Mouse (Mus musculus) C2C12 (cell line): ENCODE data around the gene Tmem121. TPM values are rescaled to one million over a fixed set of nuclear protein-coding genes. Genes with fewer than 3 reads are reported as not detected.

Experiments used
- H3K27me3 ChIP-seq: one replicate; pipeline ENCODE4 v1.6.1; 2011; ENCODE audit not compliant: control insufficient read depth, insufficient read depth, insufficient read length
- H3K36me3 ChIP-seq: one replicate; pipeline ENCODE4 v1.6.1; 2011; ENCODE audit not compliant: control insufficient read depth, insufficient read depth
- H3K4me3 ChIP-seq: one replicate; pipeline ENCODE4 v1.5.1; 2011; ENCODE audit warnings: mild to moderate bottlenecking, control low read depth; ENCODE audit not compliant: poor library complexity, insufficient read depth, severe bottlenecking
- H3K79me2 ChIP-seq: one replicate; pipeline ENCODE4 v1.6.1; 2011; ENCODE audit not compliant: control insufficient read depth, insufficient read depth
- H3K79me3 ChIP-seq: one replicate; pipeline ENCODE4 v1.6.1; 2011; ENCODE audit warnings: low read depth, control low read depth
- H3ac ChIP-seq: one replicate; pipeline ENCODE3; 2011; ENCODE audit warnings: low read depth; ENCODE audit not compliant: control insufficient read depth, insufficient read length
- CEBPB ChIP-seq: IDR thresholded peaks from one replicate; pipeline ENCODE4 v1.6.1; 2011; ENCODE audit warnings: low read depth, mild to moderate bottlenecking, control low read depth, moderate library complexity
- CTCF ChIP-seq: IDR thresholded peaks from one replicate; pipeline ENCODE4 v1.5.1; 2011; ENCODE audit not compliant: control insufficient read depth, insufficient read depth, insufficient read length
- FOSL1 ChIP-seq: IDR thresholded peaks from one replicate; pipeline ENCODE4 v1.8.0; 2011; ENCODE audit warnings: mild to moderate bottlenecking, low read length; ENCODE audit not compliant: poor library complexity, insufficient read depth, severe bottlenecking
- MAX ChIP-seq: IDR thresholded peaks from one replicate; pipeline ENCODE4 v1.6.1; 2011; ENCODE audit warnings: mild to moderate bottlenecking, control low read depth
- MYOD1 ChIP-seq: IDR thresholded peaks from one replicate; pipeline ENCODE4 v1.6.1; 2011; ENCODE audit warnings: low read depth; ENCODE audit not compliant: control insufficient read depth, insufficient read length
- MYOG ChIP-seq: IDR thresholded peaks from one replicate; pipeline ENCODE4 v1.6.1; 2011; ENCODE audit not compliant: control insufficient read depth, insufficient read length; ENCODE audit errors: extremely low read depth
- USF1 ChIP-seq: IDR thresholded peaks from one replicate; pipeline ENCODE4 v1.6.1; 2011; ENCODE audit warnings: low read depth, mild to moderate bottlenecking, control low read depth, moderate library complexity
- polyA plus RNA-seq: library from polyadenylated mRNA; unstranded; fragments of >200 nt; fragmentation: generic; extraction: Trizol; gene quantifications from one replicate; pipeline ENCODE4 v1.2.1, GENCODE M21; 2012; ENCODE audit warnings: missing spikeins

The Tmem121 gene
- polyA plus RNA-seq, 1 experiment = 6.3 TPM

GRCm38 (mm10) chr12:113155887-113156539 lies 29.7 kb upstream of the Tmem121 start, which contains the start of gene Tedc1:
Tedc1 (plus strand) TSS chr12:113156421.
- H3K4me3 ChIP-seq = peak within 1 kb of the TSS; percentile 72
- peaks cover 42% of the 10 kb centered on the region for H3K79me2 ChIP-seq
- H3K27me3 ChIP-seq = no peaks in the 10 kb centered on the region
- peak within 1 kb of the TSS; percentile 85 for H3ac ChIP-seq
- peaks cover 15% of the 10 kb centered on the region for H3K36me3 ChIP-seq
- H3K79me3 ChIP-seq = peaks cover 11% of the 10 kb centered on the region
- no peak for TF ChIP-seq CEBPB
- TF ChIP-seq CTCF = peak; percentile 93
- peak; percentile 25 for TF ChIP-seq MAX

- Histone ChIP-seq H3K4me3 (peak overlapping the region; percentile 72), H3K79me2 (peaks cover 41% of the 10 kb centered on the region), H3K36me3 (peaks cover 15% of the 10 kb centered on the region), H3K79me3 (peaks cover 11% of the 10 kb centered on the region), H3ac (peak overlapping the region; percentile 85), H3K27me3 (no peaks in the 10 kb centered on the region)
- TF ChIP-seq CEBPB (no peak), MAX (no peak), CTCF (no peak), MYOD1 (no peak), MYOG (no peak), FOSL1 (no peak), USF1 (no peak)
These were observed 29.2 kb upstream of the Tmem121 start for GRCm38 (mm10) chr12:113156540-113156929.

GRCm38 (mm10) chr12:113157002-113157401 lies 28.7 kb upstream of the Tmem121 start:
- TF ChIP-seq MYOD1 = no peak
- no peak for TF ChIP-seq MAX
- TF ChIP-seq MYOG = no peak
- no peak for TF ChIP-seq CTCF
- no peak for TF ChIP-seq CEBPB
- no peak for TF ChIP-seq USF1
- TF ChIP-seq FOSL1 = no peak
- H3ac ChIP-seq = peak overlapping the region; percentile 85
- H3K79me3 ChIP-seq = peaks cover 10% of the 10 kb centered on the region
- H3K79me2 ChIP-seq = peaks cover 37% of the 10 kb centered on the region
- H3K4me3 ChIP-seq = peak overlapping the region; percentile 72
- no peaks in the 10 kb centered on the region for H3K27me3 ChIP-seq
- H3K36me3 ChIP-seq = peaks cover 15% of the 10 kb centered on the region

GRCm38 (mm10) chr12:113157521-113157920 lies 28.2 kb upstream of the Tmem121 start:
- TF ChIP-seq MAX = no peak
- TF ChIP-seq USF1 = no peak
- no peak for TF ChIP-seq FOSL1
- TF ChIP-seq CTCF = no peak
- TF ChIP-seq MYOD1 = no peak
- TF ChIP-seq CEBPB = no peak
- H3K79me2 ChIP-seq = peaks cover 31% of the 10 kb centered on the region
- H3K4me3 ChIP-seq = no peak overlapping the region
- no peaks in the 10 kb centered on the region for H3K27me3 ChIP-seq
- H3ac ChIP-seq = no peak overlapping the region
- peaks cover 15% of the 10 kb centered on the region for H3K36me3 ChIP-seq
- peaks cover 8% of the 10 kb centered on the region for H3K79me3 ChIP-seq

GRCm38 (mm10) chr12:113157971-113158370 lies 27.8 kb upstream of the Tmem121 start:
- no peak for TF ChIP-seq MAX
- TF ChIP-seq CTCF = no peak
- no peak for TF ChIP-seq MYOD1
- TF ChIP-seq FOSL1 = no peak
- no peak overlapping the region for H3ac ChIP-seq
- H3K27me3 ChIP-seq = no peaks in the 10 kb centered on the region
- H3K36me3 ChIP-seq = peaks cover 17% of the 10 kb centered on the region
- H3K79me3 ChIP-seq = peaks cover 5% of the 10 kb centered on the region
- peaks cover 27% of the 10 kb centered on the region for H3K79me2 ChIP-seq
- H3K4me3 ChIP-seq = no peak overlapping the region

GRCm38 (mm10) chr12:113163561-113164006 lies 22.1 kb upstream of the Tmem121 start:
- no peak overlapping the region for H3K4me3 ChIP-seq
- H3K27me3 ChIP-seq = no peaks in the 10 kb centered on the region
- no peaks in the 10 kb centered on the region for H3K79me3 ChIP-seq
- no peaks in the 10 kb centered on the region for H3K79me2 ChIP-seq
- H3K36me3 ChIP-seq = peaks cover 14% of the 10 kb centered on the region
- TF ChIP-seq CTCF (no peak), MAX (no peak), MYOG (no peak), CEBPB (no peak), MYOD1 (no peak), USF1 (no peak), FOSL1 (no peak)
- no peak overlapping the region for H3ac ChIP-seq
